Mouse (Mus musculus): ENCODE measurements around the gene Nelfb. TPM values are rescaled to one million over a fixed set of nuclear protein-coding genes. Genes with fewer than 3 reads are reported as not detected.

Nelfb gene
- polyA plus RNA-seq, 1 experiment = 70.5 TPM

DNA sequence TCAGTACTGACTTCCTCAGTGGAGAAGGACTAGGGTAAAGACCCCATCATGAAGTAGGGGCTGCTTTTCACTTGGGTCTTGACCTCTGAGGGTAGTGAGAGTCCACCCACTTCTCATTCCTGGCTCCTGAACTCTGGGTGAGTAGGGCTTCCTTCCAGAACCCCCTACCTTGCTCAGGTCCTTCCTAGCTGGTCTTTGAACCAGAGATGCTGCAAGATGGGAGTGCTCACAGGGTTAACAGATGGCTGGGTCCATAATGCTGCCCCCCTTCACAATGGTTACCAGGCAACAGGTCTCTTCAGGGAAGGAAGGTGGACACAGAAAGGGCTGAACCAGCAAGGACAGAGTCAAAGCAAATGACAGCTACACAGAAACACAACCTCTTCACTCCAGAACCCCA, 7.2 kb upstream of the Nelfb start, which contains the start of gene Fam166a:
Gene Fam166a (plus strand): TSS at position 301 of the 400 bp plus-strand sequence.
- TF ChIP-seq POLR2A (IDR thresholded peaks at IDR 0.05; ENCODE audit: low read depth, low read length) (no peak), CTCF (conservative IDR thresholded peaks at IDR 0.05; ENCODE audit: insufficient read depth, insufficient read length, low read depth, low read length) (no peak)
- Histone ChIP-seq H3K27me3 (replicated peaks; ENCODE audit: control insufficient read depth, insufficient read depth, low read length) (no peaks in the 10 kb centered on the region), H3K36me3 (ENCODE audit: control insufficient read depth, insufficient read depth, low read length) (no peaks in the 10 kb centered on the region), H3K4me1 (ENCODE audit: control insufficient read depth, insufficient read depth, low read length) (peaks cover 7% of the 10 kb centered on the region), H3K4me3 (ENCODE audit: insufficient read depth, low read depth, low read length) (no peak within 1 kb of the TSS), H3K27ac (ENCODE audit: insufficient read depth, low read depth, low read length) (no peak within 1 kb of the TSS)
- DNase-seq = no peak

DNA sequence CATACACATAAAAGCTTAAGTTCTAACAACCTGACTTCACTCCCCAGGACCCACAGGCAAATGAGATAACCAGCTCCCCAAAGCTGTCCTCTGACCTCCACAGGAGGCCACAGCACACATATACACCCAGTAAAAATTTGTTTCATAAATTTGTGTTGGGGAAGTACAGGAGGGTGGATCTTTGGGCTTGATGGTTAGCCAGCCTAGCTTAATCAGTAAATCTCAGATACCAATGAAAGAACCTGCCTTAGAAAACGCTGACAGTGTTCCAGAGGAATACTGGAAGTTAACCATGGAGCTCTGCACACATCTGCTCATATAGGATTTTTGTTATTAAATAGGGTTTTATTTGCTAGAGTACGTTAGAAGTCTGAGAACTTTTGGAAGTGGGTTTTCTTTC, 6.4 kb upstream of the Nelfb start:
- H3K27me3 ChIP-seq (replicated peaks; ENCODE audit: control insufficient read depth, insufficient read depth, low read length) = no peaks in the 10 kb centered on the region
- no peaks in the 10 kb centered on the region for H3K36me3 ChIP-seq (ENCODE audit: control insufficient read depth, insufficient read depth, low read length)
- no peak overlapping the region for H3K4me3 ChIP-seq (ENCODE audit: insufficient read depth, low read depth, low read length)
- TF ChIP-seq CTCF (conservative IDR thresholded peaks at IDR 0.05; ENCODE audit: insufficient read depth, insufficient read length, low read depth, low read length) (no peak), POLR2A (IDR thresholded peaks at IDR 0.05; ENCODE audit: low read depth, low read length) (no peak)
- peak; percentile 71 for DNase-seq
- 42% methylated on average over 2 of the region's 2 CpGs for WGBS
- H3K27ac ChIP-seq (ENCODE audit: insufficient read depth, low read depth, low read length) = no peak overlapping the region
- H3K4me1 ChIP-seq (ENCODE audit: control insufficient read depth, insufficient read depth, low read length) = peaks cover 7% of the 10 kb centered on the region

DNA sequence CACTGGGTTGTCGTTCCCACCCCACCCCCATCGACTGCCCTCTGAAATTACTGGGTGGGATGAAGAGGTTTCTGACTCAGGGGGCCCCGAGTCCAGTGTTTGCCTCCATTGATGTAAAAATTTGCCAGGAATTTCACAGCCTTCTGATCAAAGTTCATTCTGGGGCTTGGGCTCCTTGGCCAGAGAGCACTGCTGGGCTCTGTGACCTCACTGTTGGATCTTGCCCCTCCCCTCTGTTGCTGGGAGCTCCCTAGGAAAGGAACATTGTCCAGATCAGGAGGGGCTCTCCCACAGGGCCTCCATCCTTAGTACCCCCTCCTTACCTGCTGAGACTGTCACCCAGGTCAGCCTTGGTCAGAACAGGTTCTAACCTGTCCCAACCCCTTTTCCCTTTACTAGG, 3.2 kb upstream of the Nelfb start, which contains the start of gene Stpg3:
Gene Stpg3 (minus strand): TSS at position 194 of the 400 bp plus-strand sequence.
- H3K4me1 ChIP-seq (ENCODE audit: control insufficient read depth, insufficient read depth, low read length) = peaks cover 22% of the 10 kb centered on the region
- peak within 1 kb of the TSS; percentile 3; the same call in 1 of the 2 replicates for H3K27ac ChIP-seq (ENCODE audit: insufficient read depth, low read depth, low read length)
- no peak within 1 kb of the TSS for H3K4me3 ChIP-seq (ENCODE audit: insufficient read depth, low read depth, low read length)
- H3K27me3 ChIP-seq (replicated peaks; ENCODE audit: control insufficient read depth, insufficient read depth, low read length) = no peaks in the 10 kb centered on the region
- no peak for TF ChIP-seq POLR2A (IDR thresholded peaks at IDR 0.05; ENCODE audit: low read depth, low read length)
- TF ChIP-seq CTCF (conservative IDR thresholded peaks at IDR 0.05; ENCODE audit: insufficient read depth, insufficient read length, low read depth, low read length) = no peak
- 42% methylated on average over 3 of the region's 3 CpGs for WGBS
- DNase-seq = peak; percentile 84
- H3K36me3 ChIP-seq (ENCODE audit: control insufficient read depth, insufficient read depth, low read length) = no peaks in the 10 kb centered on the region

DNA sequence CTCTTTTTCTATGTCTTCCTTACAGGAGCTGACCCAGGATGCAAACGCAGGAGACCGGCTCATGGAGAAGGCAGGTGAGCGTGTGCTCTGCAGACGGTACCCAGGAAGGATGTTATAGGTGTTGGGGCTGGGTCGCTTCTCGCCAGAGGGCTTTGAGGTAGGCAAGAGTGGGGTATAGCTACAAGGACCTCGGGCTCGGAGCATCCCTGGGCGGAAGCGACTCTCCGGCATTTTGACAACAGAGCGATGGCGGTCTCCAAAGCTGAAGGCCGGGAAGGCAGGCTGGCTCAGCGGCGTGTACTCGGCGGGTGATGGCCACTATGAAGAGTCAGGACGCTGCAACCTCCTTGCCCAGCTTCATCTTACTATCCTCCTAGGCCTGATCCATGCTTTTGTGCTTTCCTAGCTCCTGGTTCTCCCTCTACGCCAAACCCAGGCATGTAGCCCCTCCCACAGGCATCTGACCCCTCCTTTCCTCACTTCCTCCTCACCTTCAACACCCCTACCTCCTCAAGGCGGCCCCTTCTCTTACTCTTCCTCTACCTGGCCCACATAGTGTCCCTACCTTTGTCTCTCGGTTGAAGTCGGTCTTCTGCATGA, 2.1 kb upstream of the Nelfb start:
- Histone ChIP-seq H3K36me3 (ENCODE audit: control insufficient read depth, insufficient read depth, low read length) (no peaks in the 10 kb centered on the region), H3K27me3 (replicated peaks; ENCODE audit: control insufficient read depth, insufficient read depth, low read length) (no peaks in the 10 kb centered on the region), H3K27ac (ENCODE audit: insufficient read depth, low read depth, low read length) (no peak overlapping the region), H3K4me1 (ENCODE audit: control insufficient read depth, insufficient read depth, low read length) (peaks cover 22% of the 10 kb centered on the region), H3K4me3 (ENCODE audit: insufficient read depth, low read depth, low read length) (no peak overlapping the region)
- WGBS = 74% methylated on average over 23 of the region's 23 CpGs
- TF ChIP-seq POLR2A (IDR thresholded peaks at IDR 0.05; ENCODE audit: low read depth, low read length) (no peak), CTCF (conservative IDR thresholded peaks at IDR 0.05; ENCODE audit: insufficient read depth, insufficient read length, low read depth, low read length) (no peak)
- DNase-seq = no peak

DNA sequence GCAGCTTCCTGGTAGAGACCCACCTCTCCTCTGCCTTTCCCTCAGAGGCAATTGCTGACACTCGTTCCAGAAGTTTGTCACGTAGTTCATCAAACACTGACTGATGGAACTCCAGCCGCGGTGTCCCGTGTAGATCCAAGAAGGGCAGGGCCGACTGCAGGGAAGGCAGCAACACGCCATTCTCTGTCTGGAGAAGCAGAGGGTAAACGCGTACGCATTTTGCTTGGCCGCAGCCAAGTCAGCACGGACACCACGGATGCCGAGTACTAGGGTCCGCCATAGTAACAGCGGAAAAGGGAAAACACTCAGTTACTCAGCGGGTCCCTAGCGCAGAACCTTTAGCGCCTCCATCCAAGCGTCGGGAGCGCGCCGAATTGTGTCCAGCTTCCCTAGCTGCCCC, 603 bp downstream of the Nelfb start:
- peaks cover 31% of the 10 kb centered on the region for H3K4me1 ChIP-seq (ENCODE audit: control insufficient read depth, insufficient read depth, low read length)
- no peaks in the 10 kb centered on the region for H3K27me3 ChIP-seq (replicated peaks; ENCODE audit: control insufficient read depth, insufficient read depth, low read length)
- under 1% methylated on average over 24 of the region's 24 CpGs for WGBS
- no peaks in the 10 kb centered on the region for H3K36me3 ChIP-seq (ENCODE audit: control insufficient read depth, insufficient read depth, low read length)
- H3K4me3 ChIP-seq (ENCODE audit: insufficient read depth, low read depth, low read length) = peak overlapping the region; percentile 95
- H3K27ac ChIP-seq (ENCODE audit: insufficient read depth, low read depth, low read length) = peak overlapping the region; percentile 92
- DNase-seq = no peak
- TF ChIP-seq CTCF (conservative IDR thresholded peaks at IDR 0.05; ENCODE audit: insufficient read depth, insufficient read length, low read depth, low read length) = no peak
- no peak for TF ChIP-seq POLR2A (IDR thresholded peaks at IDR 0.05; ENCODE audit: low read depth, low read length)

DNA sequence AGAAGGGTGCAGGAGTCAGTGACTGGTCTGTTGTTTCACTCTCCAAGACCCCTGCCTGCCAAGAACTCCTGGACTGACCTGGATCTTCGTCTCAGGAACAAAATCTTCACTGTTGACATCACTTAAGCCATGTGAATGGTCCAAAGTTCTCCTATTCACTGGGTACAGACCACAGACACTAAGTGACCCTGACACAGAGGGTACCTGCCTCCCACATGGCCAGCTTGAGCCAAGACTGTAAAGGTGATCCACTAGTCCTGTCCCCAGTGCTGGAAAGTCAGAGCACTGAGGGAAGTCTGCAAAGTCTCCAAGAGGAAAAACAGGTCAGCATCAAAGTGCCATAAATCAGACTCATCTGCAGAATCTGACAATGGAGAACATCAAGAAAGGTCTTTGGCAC, 3.7 kb downstream of the Nelfb start:
- TF ChIP-seq POLR2A (IDR thresholded peaks at IDR 0.05; ENCODE audit: low read depth, low read length) = no peak
- DNase-seq = peak; percentile 55
- Histone ChIP-seq H3K27me3 (replicated peaks; ENCODE audit: control insufficient read depth, insufficient read depth, low read length) (no peaks in the 10 kb centered on the region), H3K4me3 (ENCODE audit: insufficient read depth, low read depth, low read length) (no peak overlapping the region), H3K36me3 (ENCODE audit: control insufficient read depth, insufficient read depth, low read length) (peaks cover 4% of the 10 kb centered on the region; the same call in 1 of the 2 replicates), H3K4me1 (ENCODE audit: control insufficient read depth, insufficient read depth, low read length) (peaks cover 24% of the 10 kb centered on the region; the same call in 1 of the 2 replicates), H3K27ac (ENCODE audit: insufficient read depth, low read depth, low read length) (no peak overlapping the region)
- WGBS = 44% methylated on average over 1 of the region's 1 CpGs

DNA sequence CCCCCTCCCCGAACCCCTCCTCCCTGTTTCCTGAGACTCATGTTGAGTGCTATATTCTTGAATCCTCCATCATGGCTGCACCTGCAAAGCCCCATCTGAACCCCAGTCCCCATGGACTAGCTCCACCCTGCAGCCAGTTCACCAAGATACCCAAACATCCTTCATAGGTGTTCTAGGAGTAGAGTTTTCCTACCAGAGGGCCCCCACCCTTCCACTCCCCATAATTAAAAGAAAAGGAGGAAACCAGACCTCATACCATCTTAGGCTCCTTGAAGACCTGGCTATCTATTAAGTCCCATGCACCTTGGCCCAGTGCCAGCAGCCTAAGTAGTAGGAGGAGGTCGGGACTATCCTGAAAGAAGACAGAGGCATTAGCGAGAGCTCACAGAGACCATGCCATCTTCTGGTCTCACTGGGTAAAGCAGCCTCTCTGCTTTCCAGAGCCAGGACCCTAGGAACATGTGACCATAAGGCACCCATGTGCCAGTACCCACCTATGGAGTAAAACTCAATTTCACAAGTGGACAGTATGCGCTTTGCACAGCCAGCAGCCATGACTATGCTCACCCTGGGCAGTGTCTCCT, 7.6 kb downstream of the Nelfb start:
- Histone ChIP-seq H3K4me3 (ENCODE audit: insufficient read depth, low read depth, low read length) (no peak overlapping the region), H3K36me3 (ENCODE audit: control insufficient read depth, insufficient read depth, low read length) (peaks cover 4% of the 10 kb centered on the region; the same call in 1 of the 2 replicates), H3K27me3 (replicated peaks; ENCODE audit: control insufficient read depth, insufficient read depth, low read length) (no peaks in the 10 kb centered on the region), H3K4me1 (ENCODE audit: control insufficient read depth, insufficient read depth, low read length) (peaks cover 9% of the 10 kb centered on the region; the same call in 1 of the 2 replicates), H3K27ac (ENCODE audit: insufficient read depth, low read depth, low read length) (no peak overlapping the region)
- TF ChIP-seq CTCF (conservative IDR thresholded peaks at IDR 0.05; ENCODE audit: insufficient read depth, insufficient read length, low read depth, low read length) (no peak; the same call in 1 of the 2 replicates), POLR2A (IDR thresholded peaks at IDR 0.05; ENCODE audit: low read depth, low read length) (no peak)
- no peak for DNase-seq
- WGBS = 54% methylated on average over 4 of the region's 4 CpGs

Measured in kidney, adult 2 months (tissue).